Mouse (Mus musculus): ENCODE data around the gene Ctf1. TPM values are rescaled to one million over a fixed set of nuclear protein-coding genes. Genes with fewer than 3 reads are reported as not detected.
A peak's percentile ranks its signal among the peaks of the same experiment; 100 is the strongest.
"Not testable (repeated sequence)": the region's sequence is repeated elsewhere in the genome, so short reads cannot be mapped to it uniquely, and the experiment has no call there.

Gene Ctf1
- polyA plus RNA-seq, 1 experiment from 2014 or later: 20.9 TPM

DNA sequence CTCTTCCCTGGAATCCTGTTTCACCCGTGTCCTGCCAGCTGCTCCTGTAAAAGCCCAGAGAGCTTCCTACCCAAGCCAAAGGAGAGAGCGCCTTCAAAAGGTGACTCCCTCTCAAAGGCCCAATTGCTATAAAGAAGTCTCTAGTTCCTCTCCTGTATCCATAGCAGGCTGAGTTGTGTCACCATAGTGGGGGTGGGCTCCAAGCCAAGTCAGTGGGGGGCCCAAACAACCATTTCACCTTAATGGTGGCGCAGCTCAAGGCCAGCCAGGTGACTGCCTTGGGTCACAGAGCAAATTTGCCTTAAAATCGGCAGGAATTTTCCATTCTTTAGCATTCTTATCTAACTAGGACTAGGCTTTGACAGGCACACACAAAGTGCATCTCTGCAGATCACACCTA, 2.3 kb downstream of the Ctf1 start:
- Histone ChIP-seq H3K4me2 (ENCODE audit: low read depth, low read length) (no peak overlapping the region), H3K27me3 (replicated peaks; ENCODE audit: control insufficient read depth, insufficient read depth, low read length) (no peaks in the 10 kb centered on the region), H3K4me1 (ENCODE audit: control insufficient read depth, insufficient read depth, low read length) (peaks cover 22% of the 10 kb centered on the region), H3K27ac (replicated peaks; ENCODE audit: low read depth, low read length) (no peak overlapping the region), H3K36me3 (ENCODE audit: control insufficient read depth, insufficient read depth, low read length) (peaks cover 15% of the 10 kb centered on the region), H3K9ac (ENCODE audit: low read depth, low read length) (no peak overlapping the region), H3K4me3 (ENCODE audit: low read depth, low read length) (no peak overlapping the region), H3K9me3 (ENCODE audit: control insufficient read depth, low read length) (no peaks in the 10 kb centered on the region)
- no peak for ATAC-seq (ENCODE audit: low read depth)
- WGBS: 81% methylated on average over 4 of the region's 4 CpGs
- DNase-seq (ENCODE audit: low spot score): no peak

DNA sequence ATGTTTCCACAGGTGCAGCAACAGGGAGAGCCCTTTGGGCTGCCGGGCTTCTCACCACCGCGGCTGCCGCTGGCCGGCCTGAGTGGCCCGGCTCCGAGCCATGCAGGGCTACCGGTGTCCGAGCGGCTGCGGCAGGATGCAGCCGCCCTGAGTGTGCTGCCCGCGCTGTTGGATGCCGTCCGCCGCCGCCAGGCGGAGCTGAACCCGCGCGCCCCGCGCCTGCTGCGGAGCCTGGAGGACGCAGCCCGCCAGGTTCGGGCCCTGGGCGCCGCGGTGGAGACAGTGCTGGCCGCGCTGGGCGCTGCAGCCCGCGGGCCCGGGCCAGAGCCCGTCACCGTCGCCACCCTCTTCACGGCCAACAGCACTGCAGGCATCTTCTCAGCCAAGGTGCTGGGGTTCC, 4.5 kb downstream of the Ctf1 start:
- peak overlapping the region; percentile 56 for H3K4me2 ChIP-seq (ENCODE audit: low read depth, low read length)
- peak overlapping the region; percentile 28 for H3K4me3 ChIP-seq (ENCODE audit: low read depth, low read length)
- H3K9me3 ChIP-seq (ENCODE audit: control insufficient read depth, low read length): no peaks in the 10 kb centered on the region
- no peak overlapping the region for H3K27ac ChIP-seq (replicated peaks; ENCODE audit: low read depth, low read length)
- peak overlapping the region; percentile 48 for H3K9ac ChIP-seq (ENCODE audit: low read depth, low read length)
- H3K4me1 ChIP-seq (ENCODE audit: control insufficient read depth, insufficient read depth, low read length): peaks cover 11% of the 10 kb centered on the region
- DNase-seq (ENCODE audit: low spot score): peak; percentile 36
- peak; percentile 32; the same call in 1 of the 2 replicates for ATAC-seq (ENCODE audit: low read depth)
- H3K27me3 ChIP-seq (replicated peaks; ENCODE audit: control insufficient read depth, insufficient read depth, low read length): no peaks in the 10 kb centered on the region
- 1% methylated on average over 17 of the region's 41 CpGs for WGBS
- peaks cover 15% of the 10 kb centered on the region for H3K36me3 ChIP-seq (ENCODE audit: control insufficient read depth, insufficient read depth, low read length)

DNA sequence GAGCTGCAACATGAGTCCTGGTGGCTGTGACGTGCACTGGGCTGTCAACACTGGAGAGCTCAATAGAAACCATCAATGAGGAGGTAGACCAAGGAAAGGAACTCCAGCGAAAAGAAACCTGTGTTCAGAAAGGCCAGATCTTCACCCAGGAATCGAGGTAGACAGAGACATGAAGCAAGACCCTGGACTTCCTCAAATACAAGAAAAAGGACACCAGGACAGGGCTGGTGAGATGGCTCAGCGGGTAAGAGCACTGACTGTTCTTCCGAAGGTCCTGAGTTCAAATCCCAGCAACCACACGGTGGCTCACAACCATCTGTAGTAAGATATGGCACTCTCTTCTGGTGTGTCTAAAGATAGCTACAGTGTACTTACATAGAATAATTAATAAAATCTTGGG, 5.8 kb downstream of the Ctf1 start:
- Histone ChIP-seq H3K9me3 (ENCODE audit: control insufficient read depth, low read length) (no peaks in the 10 kb centered on the region), H3K27me3 (replicated peaks; ENCODE audit: control insufficient read depth, insufficient read depth, low read length) (no peaks in the 10 kb centered on the region), H3K9ac (ENCODE audit: low read depth, low read length) (no peak overlapping the region), H3K4me1 (ENCODE audit: control insufficient read depth, insufficient read depth, low read length) (peaks cover 6% of the 10 kb centered on the region; the same call in 1 of the 2 replicates), H3K4me2 (ENCODE audit: low read depth, low read length) (no peak overlapping the region), H3K4me3 (ENCODE audit: low read depth, low read length) (no peak overlapping the region), H3K36me3 (ENCODE audit: control insufficient read depth, insufficient read depth, low read length) (peaks cover 15% of the 10 kb centered on the region), H3K27ac (replicated peaks; ENCODE audit: low read depth, low read length) (no peak overlapping the region)
- no peak for ATAC-seq (ENCODE audit: low read depth)
- 90% methylated on average over 6 of the region's 6 CpGs for WGBS
- no peak for DNase-seq (ENCODE audit: low spot score)

DNA sequence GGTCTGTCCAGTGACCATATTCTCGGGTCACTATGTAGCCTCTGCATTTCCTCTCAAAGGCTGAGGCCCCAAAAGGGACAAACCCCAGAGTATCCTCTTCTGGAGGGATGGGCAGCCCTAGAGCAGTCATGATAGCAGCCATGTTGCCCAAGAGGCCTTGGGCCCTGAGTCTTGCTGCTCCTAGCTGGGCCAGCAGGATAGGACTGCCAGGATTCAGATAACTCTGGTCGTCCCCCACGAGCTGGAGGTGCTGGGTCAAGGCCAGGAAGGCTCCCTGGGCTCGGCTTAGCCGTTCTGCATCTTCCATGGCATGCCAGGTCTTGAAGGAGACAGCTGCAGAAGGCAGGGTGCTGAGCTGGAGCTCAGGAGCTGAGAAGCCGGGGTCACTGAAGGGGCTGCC, 6.7 kb downstream of the Ctf1 start:
- Histone ChIP-seq H3K27me3 (replicated peaks; ENCODE audit: control insufficient read depth, insufficient read depth, low read length) (no peaks in the 10 kb centered on the region), H3K9me3 (ENCODE audit: control insufficient read depth, low read length) (no peaks in the 10 kb centered on the region), H3K4me2 (ENCODE audit: low read depth, low read length) (no peak overlapping the region), H3K9ac (ENCODE audit: low read depth, low read length) (no peak overlapping the region), H3K27ac (replicated peaks; ENCODE audit: low read depth, low read length) (no peak overlapping the region), H3K36me3 (ENCODE audit: control insufficient read depth, insufficient read depth, low read length) (peaks cover 15% of the 10 kb centered on the region), H3K4me1 (ENCODE audit: control insufficient read depth, insufficient read depth, low read length) (no peaks in the 10 kb centered on the region), H3K4me3 (ENCODE audit: low read depth, low read length) (no peak overlapping the region)
- DNase-seq (ENCODE audit: low spot score): no peak
- ATAC-seq (ENCODE audit: low read depth): no peak
- WGBS: 88% methylated on average over 6 of the region's 6 CpGs

DNA sequence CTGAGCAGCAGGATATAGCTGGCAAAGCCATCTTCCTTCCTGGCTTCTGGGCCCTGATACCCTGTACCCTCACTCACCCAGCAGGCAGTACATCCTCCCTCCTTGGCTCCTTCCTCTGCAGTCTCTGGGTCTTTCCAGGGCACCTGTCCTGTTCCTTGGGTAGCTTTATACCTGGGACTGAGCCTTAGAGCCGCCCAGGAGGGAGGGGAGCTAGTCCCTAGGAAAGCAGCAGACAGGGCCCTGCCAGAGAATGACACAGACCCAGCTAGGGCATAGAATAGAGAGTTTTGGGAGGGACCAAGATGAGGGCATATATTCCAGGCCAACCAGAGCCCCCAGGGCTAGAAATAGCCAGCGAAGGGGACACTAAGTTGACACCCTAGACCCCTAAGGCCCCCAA, 13.0 kb downstream of the Ctf1 start:
- Histone ChIP-seq H3K27ac (replicated peaks; ENCODE audit: low read depth, low read length) (no peak overlapping the region), H3K4me3 (ENCODE audit: low read depth, low read length) (no peak overlapping the region), H3K4me2 (ENCODE audit: low read depth, low read length) (no peak overlapping the region), H3K4me1 (ENCODE audit: control insufficient read depth, insufficient read depth, low read length) (no peaks in the 10 kb centered on the region), H3K27me3 (replicated peaks; ENCODE audit: control insufficient read depth, insufficient read depth, low read length) (no peaks in the 10 kb centered on the region), H3K9ac (ENCODE audit: low read depth, low read length) (no peak overlapping the region), H3K9me3 (ENCODE audit: control insufficient read depth, low read length) (no peaks in the 10 kb centered on the region), H3K36me3 (ENCODE audit: control insufficient read depth, insufficient read depth, low read length) (no peaks in the 10 kb centered on the region)
- WGBS: 35% methylated on average over 2 of the region's 2 CpGs
- ATAC-seq (ENCODE audit: low read depth) (peak; percentile 50; the same call in 1 of the 2 replicates), DNase-seq (ENCODE audit: low spot score) (no peak)

DNA sequence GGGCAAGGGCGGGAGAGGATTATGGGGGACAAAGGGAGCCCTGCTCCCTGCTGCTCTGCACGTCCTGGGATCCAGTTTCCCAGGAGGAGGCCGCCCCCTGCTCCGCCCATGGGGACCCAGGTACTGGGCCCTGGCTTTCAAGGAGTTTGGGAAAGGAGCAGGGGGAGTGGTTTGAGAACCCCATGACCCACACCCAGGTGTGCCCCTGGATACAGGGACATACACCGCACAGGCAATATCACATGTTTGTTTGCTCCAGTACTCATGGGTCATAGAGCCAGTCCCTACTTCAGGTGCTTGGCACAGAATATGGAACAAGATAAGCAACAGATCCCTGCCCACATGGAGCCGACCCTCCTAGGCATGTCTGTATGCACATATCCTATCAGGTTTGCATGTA, 13.4 kb downstream of the Ctf1 start:
- no peak overlapping the region for H3K4me3 ChIP-seq (ENCODE audit: low read depth, low read length)
- H3K27me3 ChIP-seq (replicated peaks; ENCODE audit: control insufficient read depth, insufficient read depth, low read length): no peaks in the 10 kb centered on the region
- DNase-seq (ENCODE audit: low spot score): peak; percentile 12
- H3K9ac ChIP-seq (ENCODE audit: low read depth, low read length): no peak overlapping the region
- no peaks in the 10 kb centered on the region for H3K4me1 ChIP-seq (ENCODE audit: control insufficient read depth, insufficient read depth, low read length)
- ATAC-seq (ENCODE audit: low read depth): peak; percentile 51; the same call in 1 of the 2 replicates
- H3K9me3 ChIP-seq (ENCODE audit: control insufficient read depth, low read length): no peaks in the 10 kb centered on the region
- H3K4me2 ChIP-seq (ENCODE audit: low read depth, low read length): no peak overlapping the region
- 48% methylated on average over 6 of the region's 6 CpGs for WGBS
- H3K27ac ChIP-seq (replicated peaks; ENCODE audit: low read depth, low read length): no peak overlapping the region
- no peaks in the 10 kb centered on the region for H3K36me3 ChIP-seq (ENCODE audit: control insufficient read depth, insufficient read depth, low read length)

DNA sequence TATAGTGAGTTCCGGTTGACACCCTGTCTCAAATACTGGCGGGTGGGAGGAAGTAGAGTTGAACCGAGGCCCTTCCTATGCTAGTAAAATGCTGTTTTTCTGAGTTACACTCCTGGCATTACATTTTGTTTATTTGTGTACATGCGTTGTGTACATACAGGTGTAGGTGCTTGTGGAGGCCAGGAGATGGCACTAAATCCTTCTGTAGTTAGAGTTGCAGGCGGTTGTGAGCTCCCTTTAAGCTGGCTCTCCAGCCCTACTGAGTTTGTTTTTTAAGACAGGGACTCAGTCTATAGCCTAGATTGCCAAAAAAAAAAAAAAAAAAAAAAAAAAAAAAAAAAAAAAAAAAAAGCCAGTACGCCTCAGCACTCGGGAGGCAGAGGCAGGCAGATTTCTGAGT, 15.4 kb downstream of the Ctf1 start:
- Histone ChIP-seq H3K4me2 (ENCODE audit: low read depth, low read length) (no peak overlapping the region), H3K9ac (ENCODE audit: low read depth, low read length) (no peak overlapping the region), H3K36me3 (ENCODE audit: control insufficient read depth, insufficient read depth, low read length) (no peaks in the 10 kb centered on the region), H3K4me3 (ENCODE audit: low read depth, low read length) (no peak overlapping the region), H3K9me3 (ENCODE audit: control insufficient read depth, low read length) (no peaks in the 10 kb centered on the region), H3K27me3 (replicated peaks; ENCODE audit: control insufficient read depth, insufficient read depth, low read length) (no peaks in the 10 kb centered on the region), H3K27ac (replicated peaks; ENCODE audit: low read depth, low read length) (no peak overlapping the region), H3K4me1 (ENCODE audit: control insufficient read depth, insufficient read depth, low read length) (no peaks in the 10 kb centered on the region)
- DNase-seq (ENCODE audit: low spot score) (no peak), ATAC-seq (ENCODE audit: low read depth) (no peak)
- 81% methylated on average over 7 of the region's 7 CpGs for WGBS

DNA sequence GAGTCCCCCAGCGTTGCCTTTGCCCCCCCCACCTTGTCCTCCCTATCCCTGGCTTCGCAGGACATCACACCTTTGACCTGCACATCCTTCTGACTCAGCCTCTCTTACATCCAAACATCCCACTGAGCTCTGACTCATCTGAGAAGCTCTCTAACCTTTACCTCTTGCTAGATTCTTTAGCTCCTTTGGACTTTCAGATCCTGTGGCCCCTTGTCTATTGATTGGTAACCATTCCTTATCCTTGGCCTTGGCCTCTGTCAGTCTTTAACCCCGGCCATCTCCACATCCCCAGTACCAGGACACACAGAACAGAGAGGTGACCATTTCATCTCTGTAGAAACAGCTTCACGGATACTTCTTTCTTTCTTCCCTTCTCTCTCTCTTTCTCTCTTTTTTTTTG, 17.6 kb downstream of the Ctf1 start:
- no peak for DNase-seq (ENCODE audit: low spot score)
- WGBS: 73% methylated on average over 4 of the region's 4 CpGs
- no peak for ATAC-seq (ENCODE audit: low read depth)
- H3K9ac ChIP-seq (ENCODE audit: low read depth, low read length): no peak overlapping the region
- no peak overlapping the region for H3K27ac ChIP-seq (replicated peaks; ENCODE audit: low read depth, low read length)
- no peak overlapping the region for H3K4me3 ChIP-seq (ENCODE audit: low read depth, low read length)
- no peak overlapping the region for H3K4me2 ChIP-seq (ENCODE audit: low read depth, low read length)
- no peaks in the 10 kb centered on the region for H3K27me3 ChIP-seq (replicated peaks; ENCODE audit: control insufficient read depth, insufficient read depth, low read length)
- no peaks in the 10 kb centered on the region for H3K9me3 ChIP-seq (ENCODE audit: control insufficient read depth, low read length)
- no peaks in the 10 kb centered on the region for H3K36me3 ChIP-seq (ENCODE audit: control insufficient read depth, insufficient read depth, low read length)
- H3K4me1 ChIP-seq (ENCODE audit: control insufficient read depth, insufficient read depth, low read length): no peaks in the 10 kb centered on the region

DNA sequence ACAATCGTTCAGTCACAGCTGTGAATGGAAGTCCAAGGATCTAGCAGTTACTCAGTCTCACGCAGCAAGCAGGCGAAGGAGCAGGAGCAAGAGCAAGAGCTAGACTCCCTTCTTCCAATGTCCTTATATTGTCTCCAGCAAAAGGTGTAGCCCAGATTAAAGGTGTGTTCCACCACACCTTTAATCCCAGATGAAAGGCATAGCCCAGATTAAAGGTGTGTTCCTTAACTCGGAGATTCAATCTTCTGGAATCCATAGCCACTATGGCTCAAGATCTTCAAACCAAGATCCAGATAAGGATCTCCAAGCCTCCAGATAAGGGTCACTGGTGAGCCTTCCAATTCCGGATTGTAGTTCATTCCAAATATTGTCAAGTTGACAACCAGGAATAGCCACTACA, 19.5 kb downstream of the Ctf1 start, which contains the start of gene Ctf2:
Ctf2 (minus strand) TSS at position 101 of the 400 bp plus-strand sequence.
- H3K9me3 ChIP-seq (ENCODE audit: control insufficient read depth, low read length); H3K4me2 ChIP-seq (ENCODE audit: low read depth, low read length); H3K27ac ChIP-seq (replicated peaks; ENCODE audit: low read depth, low read length); ATAC-seq (ENCODE audit: low read depth); H3K27me3 ChIP-seq (replicated peaks; ENCODE audit: control insufficient read depth, insufficient read depth, low read length); H3K4me1 ChIP-seq (ENCODE audit: control insufficient read depth, insufficient read depth, low read length); DNase-seq (ENCODE audit: low spot score); H3K36me3 ChIP-seq (ENCODE audit: control insufficient read depth, insufficient read depth, low read length); H3K9ac ChIP-seq (ENCODE audit: low read depth, low read length); H3K4me3 ChIP-seq (ENCODE audit: low read depth, low read length): not testable (repeated sequence)
- WGBS: no CpG with 5 or more reads among the region's 5 CpGs
